Mouse (Mus musculus): ENCODE data around the gene Kiss1. TPM values are rescaled to one million over a fixed set of nuclear protein-coding genes. Genes with fewer than 3 reads are reported as not detected.
"Not testable (repeated sequence)": the region's sequence is repeated elsewhere in the genome, so short reads cannot be mapped to it uniquely, and the experiment has no call there.

Kiss1 gene
- total RNA-seq, 1 experiment from 2014 or later, result not detected

DNA sequence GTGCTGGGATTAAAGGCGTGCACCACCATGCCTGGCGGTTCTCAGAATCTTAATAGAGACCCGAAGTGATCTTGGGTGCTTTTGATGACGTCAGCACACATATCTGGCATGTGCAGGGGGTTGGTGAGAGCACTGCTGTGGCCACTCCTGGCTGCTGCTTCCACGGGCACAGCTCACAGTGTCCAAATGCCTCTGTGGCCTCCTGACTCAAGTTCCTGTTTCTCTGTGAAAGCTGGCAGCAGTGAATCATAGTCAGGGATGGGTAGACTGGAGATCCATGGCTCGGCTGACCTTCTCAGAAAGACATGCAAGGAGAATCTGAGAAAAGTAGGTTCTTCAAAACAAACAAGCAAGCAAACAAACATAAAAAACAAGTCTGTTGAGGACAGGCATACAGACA lies 5.9 kb upstream of the Kiss1 start:
- ATAC-seq (replicated peaks; ENCODE audit: low read depth, poor library complexity, severe bottlenecking), result no peak

DNA sequence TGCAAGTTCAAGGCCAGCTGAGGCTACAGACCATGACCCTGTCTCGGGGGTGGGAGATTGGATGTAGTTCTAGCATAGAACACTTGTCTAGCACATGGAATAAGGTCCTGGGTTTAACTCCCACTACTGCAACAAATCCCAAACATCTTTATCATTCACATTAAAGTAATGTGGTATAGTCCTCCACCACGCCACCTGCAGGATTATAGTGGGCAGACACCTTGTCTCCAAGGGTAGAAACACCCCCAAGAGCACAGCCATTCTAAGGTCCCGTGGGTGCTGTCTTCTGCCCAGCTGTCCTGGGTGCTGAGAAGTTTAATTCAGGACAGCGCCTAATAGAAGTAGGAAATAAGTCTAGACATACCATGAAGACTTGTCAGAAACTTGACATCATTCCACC lies 5.1 kb upstream of the Kiss1 start:
- ATAC-seq (replicated peaks; ENCODE audit: low read depth, poor library complexity, severe bottlenecking), result no peak

DNA sequence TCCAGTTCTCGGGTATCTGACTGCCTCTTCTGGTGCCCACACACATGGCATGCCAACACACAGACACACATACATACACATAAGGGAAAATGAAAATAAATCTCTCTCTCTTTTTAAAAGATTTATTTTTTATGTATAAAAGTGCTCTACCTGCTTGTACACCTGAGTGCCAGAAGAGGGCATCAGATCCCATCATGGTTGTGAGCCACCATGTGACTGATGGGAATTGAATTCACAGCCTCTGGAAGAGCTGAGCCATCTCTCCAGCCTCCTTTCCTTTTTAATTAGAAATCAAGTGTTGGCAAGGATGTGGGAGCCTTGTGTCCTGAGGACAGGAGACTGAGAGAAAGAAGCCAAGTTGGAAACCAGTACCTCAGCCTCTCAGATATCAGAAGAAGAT lies 4.5 kb upstream of the Kiss1 start:
- ATAC-seq (replicated peaks; ENCODE audit: low read depth, poor library complexity, severe bottlenecking), result no peak

DNA sequence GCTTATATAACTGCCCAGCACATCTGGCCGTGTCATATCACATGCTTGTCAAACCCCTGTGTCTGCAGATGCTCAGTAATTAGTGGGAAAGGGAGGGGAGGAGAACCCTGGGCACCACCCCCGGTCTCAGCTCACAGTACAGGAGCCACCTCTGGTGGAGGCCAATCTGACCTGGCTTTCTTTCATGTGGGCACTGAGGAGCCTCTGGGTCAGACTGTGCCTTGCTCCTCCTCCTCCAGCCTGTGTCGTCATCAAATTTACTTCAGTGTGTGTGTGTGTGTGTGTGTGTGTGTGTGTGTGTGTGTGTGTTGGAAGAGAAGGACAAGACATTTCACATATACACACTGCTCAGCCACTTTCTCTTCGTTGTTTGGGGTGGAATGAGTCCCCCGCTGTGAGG lies 1.7 kb downstream of the Kiss1 start:
- no peak for ATAC-seq (replicated peaks; ENCODE audit: low read depth, poor library complexity, severe bottlenecking)

DNA sequence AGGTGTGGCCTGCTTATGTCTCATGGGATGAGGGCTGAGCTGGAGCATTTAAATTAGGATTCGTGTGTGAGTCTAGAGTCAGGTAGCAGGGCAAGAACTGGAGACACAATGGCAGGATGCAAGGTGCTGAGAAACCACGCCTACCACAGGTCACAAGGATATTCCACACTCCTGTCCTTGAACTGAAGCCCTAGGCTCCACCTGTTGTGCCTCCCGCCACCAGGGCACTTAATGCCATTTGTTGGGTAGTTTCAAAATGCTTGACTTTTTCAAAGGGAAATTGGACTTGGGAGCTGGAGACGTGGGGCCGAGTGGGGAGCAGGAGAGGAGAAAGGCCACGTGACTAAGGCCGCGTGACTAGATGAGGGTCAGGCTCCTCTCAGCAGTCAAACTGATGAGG lies 4.3 kb downstream of the Kiss1 start:
- ATAC-seq (replicated peaks; ENCODE audit: low read depth, poor library complexity, severe bottlenecking), result no peak

DNA sequence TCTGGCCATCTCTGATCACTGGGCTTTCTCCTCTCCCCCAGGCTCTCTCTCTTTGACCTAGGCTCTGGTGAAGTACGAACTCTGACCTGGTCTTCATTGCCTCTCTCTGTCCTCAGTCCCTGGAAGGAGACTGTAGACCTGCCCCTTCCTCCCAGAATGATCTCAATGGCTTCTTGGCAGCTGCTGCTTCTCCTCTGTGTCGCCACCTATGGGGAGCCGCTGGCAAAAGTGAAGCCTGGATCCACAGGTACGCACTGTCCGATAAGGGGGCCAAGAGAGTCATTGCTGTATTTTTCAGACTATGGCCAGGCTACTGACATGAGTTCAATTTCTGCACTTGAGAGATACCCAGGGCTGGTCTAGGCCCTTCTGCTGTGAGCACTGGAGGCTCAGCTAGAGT lies 5.4 kb downstream of the Kiss1 start:
- no peak for ATAC-seq (replicated peaks; ENCODE audit: low read depth, poor library complexity, severe bottlenecking)

DNA sequence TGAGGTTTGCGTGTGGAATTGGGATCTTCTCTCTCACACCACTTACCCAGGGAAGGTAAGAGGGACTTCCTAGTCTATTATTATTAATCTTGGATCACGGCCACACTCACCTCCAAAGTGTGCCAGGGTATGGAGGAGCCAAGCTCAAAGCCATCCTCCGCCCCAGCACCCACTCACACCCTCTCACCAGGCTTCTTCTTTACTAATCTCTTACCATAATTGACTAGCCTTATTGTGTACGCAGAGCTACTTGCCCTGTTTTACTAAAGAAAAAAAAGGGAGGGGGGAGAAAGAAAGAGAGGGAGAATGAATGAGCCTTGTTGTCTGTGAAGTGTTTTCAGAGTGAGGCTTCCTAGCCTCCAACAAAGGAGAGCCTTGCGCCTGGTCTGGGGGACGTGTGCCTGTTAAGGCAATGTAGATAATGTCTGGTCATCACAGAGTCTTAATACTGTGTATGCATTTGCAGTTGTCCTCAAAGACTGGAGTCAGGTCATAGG lies 6.7 kb downstream of the Kiss1 start:
- no peak for ATAC-seq (replicated peaks; ENCODE audit: low read depth, poor library complexity, severe bottlenecking)

DNA sequence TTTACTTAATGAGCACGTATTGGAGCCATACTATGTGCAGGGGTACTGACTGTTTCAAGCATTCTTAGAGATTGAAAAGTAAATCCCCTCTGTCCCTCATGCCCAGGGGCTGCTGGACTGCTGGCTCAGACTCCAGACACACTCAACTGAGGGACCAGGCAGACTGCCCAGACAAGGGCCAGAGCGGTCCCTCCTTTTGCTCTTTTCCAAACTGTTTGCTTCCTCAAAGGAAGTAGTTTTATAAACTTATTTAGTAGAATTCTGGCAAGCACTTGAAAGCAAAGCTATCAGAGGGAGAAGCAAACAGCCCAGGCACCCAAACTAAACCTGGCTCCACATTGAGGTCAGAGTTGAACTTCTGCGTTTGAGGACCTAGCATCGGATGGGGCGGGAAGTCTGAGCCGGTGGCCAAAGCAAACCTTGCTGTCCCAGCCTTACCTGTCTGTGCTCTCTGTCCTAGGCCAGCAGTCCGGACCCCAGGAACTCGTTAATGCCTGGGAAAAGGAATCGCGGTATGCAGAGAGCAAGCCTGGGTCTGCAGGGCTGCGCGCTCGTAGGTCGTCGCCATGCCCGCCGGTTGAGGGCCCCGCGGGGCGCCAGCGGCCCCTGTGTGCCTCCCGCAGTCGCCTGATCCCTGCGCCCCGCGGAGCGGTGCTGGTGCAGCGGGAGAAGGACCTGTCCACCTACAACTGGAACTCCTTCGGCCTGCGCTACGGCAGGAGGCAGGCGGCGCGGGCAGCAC lies 7.4 kb downstream of the Kiss1 start:
- ATAC-seq (replicated peaks; ENCODE audit: low read depth, poor library complexity, severe bottlenecking), result 0 out of 2 replicates have a peak, but pooled peaks have one; percentile 32

DNA sequence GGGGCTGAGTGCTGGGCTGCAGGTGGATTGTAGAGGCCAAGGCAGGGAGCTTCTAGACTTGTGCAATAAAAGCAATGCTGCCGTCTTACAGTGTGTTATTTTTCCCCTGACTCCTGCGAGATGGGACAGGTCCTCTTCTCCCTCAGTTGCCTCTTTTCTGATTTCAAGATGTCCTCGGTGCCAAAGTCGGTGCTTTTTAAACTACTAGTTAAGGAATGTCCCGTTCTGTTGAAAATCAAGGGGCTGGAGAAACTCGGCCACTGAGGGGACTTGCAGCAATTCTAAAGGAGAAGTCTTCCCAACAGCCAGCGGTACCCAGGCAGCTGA lies 7.9 kb downstream of the Kiss1 start:
- ATAC-seq (replicated peaks; ENCODE audit: low read depth, poor library complexity, severe bottlenecking), result no peak

DNA sequence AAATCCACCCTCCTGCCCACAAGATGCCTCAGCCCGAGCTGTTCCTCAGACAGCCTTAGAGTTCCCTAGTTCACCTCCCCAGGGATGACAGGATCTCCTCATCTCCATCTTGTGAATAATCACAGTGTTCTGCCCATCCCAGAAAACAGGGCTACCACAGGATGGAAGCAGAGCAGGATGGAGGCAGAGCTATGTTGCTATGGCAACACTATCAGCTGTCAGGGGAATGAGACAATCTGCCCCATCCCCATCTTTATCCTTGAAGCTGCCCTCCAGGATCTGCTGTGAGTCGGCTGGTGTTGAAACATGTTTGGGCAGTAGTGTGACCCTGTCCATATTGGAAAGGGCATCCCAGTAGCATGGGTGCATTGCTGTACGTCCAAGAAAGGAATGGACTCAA lies 9.5 kb downstream of the Kiss1 start:
- no peak for ATAC-seq (replicated peaks; ENCODE audit: low read depth, poor library complexity, severe bottlenecking)

DNA sequence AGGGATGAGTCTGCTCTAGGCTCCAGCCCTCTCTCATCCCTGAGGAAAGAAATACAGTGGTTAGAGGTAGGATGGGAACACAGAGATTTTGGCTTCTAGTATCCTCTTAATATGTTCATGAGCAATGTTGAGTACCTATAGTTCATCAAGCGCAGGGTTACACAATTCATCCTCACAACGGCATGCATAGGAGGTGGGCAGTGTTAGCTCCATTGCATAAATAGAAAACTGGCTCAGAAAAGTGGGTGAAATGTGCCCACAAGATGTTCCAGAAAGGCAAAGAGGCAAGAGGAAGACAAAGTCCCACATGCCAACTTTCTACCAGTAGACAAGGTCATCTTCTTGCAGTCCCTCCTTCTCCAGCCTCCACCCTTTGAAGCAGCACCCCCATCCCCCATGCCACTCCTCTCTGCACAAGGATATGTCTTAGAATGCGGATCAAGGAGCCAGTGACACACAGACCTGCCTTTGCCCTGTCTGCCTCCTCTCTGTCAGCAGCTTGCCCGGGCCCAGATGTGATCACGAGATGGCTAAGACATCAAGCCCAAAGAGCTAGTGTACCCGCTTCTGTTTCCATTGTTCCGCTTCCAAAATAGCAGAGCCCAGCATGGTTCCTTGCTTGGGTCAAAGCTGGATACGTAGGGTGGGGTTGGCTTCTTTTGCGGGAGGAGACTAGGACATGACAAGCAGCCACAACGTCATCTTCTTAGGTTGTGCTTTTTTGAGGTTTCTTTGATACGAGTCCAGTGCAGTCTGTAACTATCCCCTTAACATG lies 11.2 kb downstream of the Kiss1 start:
- ATAC-seq (replicated peaks; ENCODE audit: low read depth, poor library complexity, severe bottlenecking), result no peak

DNA sequence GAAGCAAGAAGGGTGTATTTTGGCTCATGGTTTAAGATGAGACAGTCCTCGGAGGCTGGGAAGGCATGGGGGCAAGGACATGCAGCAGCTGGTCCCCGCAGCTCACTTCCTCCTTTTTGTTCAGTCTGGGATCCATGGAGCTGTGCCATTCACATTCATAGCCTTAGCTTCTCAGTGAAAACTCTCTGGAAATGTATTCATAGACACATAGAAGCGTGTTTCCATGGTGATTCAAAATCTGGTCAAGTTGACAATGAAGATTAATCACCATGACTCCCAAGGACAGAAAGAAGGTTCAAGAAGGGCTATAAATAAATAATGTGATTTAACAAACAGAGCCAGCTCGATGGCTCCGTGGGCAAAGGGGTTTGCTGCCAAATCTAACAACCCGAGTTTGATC lies 12.3 kb downstream of the Kiss1 start:
- no peak for ATAC-seq (replicated peaks; ENCODE audit: low read depth, poor library complexity, severe bottlenecking)

DNA sequence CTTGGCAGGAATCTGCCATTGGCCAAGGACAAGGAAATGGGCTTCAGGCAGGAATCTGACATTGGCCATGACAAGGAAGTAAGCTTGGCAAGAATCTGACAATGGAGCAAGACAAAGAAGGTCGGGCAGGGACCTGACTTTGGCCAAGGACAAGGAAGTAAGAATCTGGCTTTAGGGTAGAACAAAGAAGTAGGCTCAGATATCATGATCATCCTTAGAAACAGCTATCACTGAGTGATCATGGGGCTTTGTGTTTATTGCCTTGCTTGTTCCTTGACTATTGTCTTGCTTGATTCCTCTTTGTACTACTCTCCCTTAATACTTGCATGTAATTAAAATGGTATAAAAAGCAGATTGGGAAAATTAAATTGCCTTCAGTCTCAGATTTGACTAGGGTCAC lies 18.7 kb downstream of the Kiss1 start:
- not testable (repeated sequence) for ATAC-seq (replicated peaks; ENCODE audit: low read depth, poor library complexity, severe bottlenecking)

DNA sequence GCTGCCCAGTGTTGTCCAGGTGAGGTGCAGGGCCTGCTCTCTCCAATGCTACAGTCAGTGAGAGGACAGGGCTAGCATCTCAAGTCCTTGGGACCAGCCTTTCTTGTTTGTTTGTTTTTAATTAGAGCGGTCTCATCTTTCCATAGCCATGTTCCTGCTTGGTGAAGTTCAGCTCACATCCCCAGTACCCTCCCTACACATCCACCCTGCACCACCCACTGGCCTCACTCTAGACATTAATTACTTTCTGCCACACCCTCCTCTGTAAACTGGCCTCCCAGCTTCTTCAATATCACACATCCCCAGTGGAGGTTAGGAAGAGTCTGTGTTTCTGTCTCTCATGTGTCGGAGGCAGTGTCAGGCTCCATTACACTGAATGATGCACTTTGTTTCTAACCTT lies 22.7 kb downstream of the Kiss1 start:
- ATAC-seq (replicated peaks; ENCODE audit: low read depth, poor library complexity, severe bottlenecking), result no peak

DNA sequence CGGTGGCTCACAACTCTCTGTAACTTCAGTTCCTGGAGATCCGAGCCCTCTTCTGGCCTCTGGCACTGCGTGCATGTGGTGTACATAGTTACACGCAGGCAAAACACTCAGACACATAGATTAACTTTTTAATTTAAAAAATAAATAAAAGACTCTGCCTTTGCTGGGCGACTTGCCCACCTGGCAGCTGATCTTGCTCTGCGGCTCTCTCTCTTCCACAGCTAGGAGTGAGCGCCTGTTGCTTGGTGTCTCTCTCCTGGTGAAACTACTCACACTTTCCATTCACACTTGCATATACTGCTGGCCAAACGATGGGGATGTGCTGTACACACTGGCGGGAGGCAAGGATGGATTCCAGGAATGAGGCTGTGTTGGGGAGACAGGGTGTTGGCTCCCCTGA lies 24.9 kb downstream of the Kiss1 start:
- no peak for ATAC-seq (replicated peaks; ENCODE audit: low read depth, poor library complexity, severe bottlenecking)

DNA sequence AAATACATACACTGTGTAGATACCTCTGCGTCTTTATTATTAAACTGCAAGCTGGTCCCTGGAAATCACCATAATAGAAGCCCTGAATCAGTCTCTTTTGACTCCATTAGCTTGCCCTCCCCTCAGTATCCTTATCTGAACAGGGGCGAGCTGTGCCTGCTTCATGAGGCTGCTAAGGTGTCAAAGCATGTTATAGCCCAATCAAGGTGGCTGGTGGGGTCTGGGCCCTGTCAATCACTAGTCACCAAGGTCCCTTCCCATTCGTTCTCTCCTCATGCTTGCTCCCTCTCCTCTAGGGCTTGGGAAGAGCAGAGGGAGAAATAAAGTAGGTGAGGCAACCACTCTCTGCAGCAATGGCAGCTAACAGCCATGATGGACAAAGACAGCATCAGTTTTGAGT lies 25.6 kb downstream of the Kiss1 start:
- ATAC-seq (replicated peaks; ENCODE audit: low read depth, poor library complexity, severe bottlenecking), result no peak

DNA sequence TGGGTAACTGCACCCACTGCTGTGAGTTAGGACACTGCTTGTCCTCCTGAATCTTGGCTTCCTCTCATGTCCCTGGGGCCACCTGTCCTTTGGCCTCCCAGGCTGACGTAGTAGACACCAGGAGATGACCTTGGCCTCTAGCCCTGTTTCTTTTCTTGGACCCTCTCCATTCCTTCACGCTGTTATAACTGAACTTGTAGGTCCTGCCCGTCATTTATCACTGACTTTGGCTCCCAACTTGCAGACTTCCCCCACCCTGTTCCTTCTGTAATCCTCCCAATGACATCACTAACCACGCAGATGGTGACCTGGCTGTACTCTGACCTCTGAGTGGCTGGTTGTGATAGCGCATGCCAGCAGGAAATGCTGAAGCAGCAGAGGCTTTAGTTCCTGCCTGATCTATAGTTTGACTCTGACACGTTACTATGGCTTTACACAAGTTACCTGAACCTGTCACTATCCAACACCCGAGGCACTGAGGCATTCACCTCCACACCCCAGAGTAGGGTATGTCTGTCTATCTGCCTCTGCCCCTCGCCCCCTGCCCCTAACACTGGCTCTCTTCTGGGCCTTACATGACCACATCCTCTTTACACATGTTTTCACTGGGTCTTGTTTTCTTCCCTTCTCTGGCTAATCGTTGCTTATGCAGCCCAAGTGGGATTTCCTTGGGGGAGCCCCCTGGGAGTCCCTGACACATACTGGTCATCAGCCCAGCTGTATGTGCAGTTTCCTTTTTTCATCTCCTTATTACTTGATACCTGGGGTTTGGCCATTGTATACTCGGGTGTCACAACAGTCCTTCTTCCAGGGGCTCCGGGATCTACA lies 26.2 kb downstream of the Kiss1 start:
- ATAC-seq (replicated peaks; ENCODE audit: low read depth, poor library complexity, severe bottlenecking), result peak; percentile 90

DNA sequence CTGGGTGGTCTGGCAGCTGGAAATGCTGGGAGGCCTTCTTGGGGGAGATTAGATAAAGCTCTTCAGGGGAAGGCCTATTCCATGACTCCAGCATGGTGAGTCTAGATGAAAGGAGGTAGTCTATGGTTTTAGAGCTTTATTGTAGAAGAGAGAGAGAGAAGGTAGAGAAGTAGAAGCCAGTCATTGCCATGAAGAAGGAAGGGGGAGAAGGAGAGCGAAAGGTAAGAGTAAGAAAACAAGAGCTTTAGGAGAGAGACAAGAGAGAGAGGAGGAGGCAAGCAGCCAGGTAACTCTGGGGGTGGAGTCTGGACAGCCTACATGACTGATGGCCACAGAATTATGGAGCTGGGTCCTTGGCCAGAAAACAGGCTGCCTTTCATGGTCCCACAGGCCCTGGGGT lies 28.5 kb downstream of the Kiss1 start, which contains the start of gene Ren1:
Gene Ren1, plus strand, starts transcription at position 301 of the 400 bp plus-strand sequence.
- no peak for ATAC-seq (replicated peaks; ENCODE audit: low read depth, poor library complexity, severe bottlenecking)

DNA sequence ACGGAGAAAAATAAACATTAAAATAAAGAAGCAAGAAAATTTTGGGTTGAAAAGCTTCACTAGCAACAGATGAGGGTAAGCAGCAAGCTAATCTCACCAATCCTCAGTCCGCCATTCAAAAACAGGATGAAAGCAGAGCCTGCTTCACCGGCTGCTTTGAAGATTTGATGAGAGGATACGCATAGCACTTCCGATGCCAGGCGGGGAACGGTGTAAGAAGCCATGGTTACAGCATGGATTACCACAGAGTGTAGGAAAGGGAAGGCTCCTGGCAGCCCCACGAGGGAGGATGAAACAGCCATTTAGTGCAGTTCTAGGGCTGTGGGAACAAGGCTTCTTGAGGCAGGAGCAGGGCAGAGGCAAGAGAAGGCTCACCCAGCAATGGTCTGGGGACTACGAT lies 30.1 kb downstream of the Kiss1 start:
- ATAC-seq (replicated peaks; ENCODE audit: low read depth, poor library complexity, severe bottlenecking), result no peak

DNA sequence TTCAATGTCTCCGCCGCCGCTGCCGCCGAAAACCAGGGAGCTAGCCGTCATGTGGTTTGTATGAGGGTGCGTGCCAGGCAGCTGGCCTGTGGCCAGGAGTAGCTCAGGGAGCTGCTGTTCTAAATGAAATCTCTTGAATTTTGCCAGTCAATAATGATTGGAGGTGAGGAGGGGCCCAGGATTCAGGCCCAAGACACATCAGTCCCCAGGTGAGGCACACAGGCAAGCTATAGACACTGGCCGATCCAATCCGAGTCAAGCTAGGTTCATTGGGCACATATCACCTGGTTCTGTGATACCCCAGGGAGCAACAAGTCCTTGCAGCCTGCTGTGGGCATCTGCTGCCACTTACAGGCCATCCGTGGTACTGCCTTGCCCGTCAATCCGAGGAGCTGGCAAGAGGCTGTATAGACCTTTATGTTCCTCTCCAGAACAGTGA lies 31.7 kb downstream of the Kiss1 start:
- ATAC-seq (replicated peaks; ENCODE audit: low read depth, poor library complexity, severe bottlenecking), result peak; percentile 87

DNA sequence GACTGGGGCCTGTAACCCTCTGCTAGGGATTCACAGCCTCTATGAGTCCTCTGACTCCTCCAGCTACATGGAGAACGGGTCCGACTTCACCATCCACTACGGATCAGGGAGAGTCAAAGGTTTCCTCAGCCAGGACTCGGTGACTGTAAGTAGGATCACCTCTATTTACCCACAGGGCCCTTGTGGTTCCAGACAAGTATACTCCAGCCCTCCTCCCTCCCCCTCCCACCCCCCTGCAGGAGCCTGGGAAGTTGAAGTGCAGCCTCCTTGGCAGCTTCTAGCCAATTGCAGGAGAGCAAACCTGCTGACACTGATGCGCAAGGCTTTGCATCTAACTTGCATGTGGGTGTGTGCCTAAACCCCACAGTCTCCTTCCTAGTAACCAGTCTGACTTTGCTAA lies 33.8 kb downstream of the Kiss1 start:
- no peak for ATAC-seq (replicated peaks; ENCODE audit: low read depth, poor library complexity, severe bottlenecking)

All from common myeloid progenitor, adult 5-6 weeks (primary cell).